Mouse (Mus musculus) MN1 (cell line): ENCODE measurements around the gene Slc44a1.

ENCODE experiments used
- DNase-seq: peaks from one replicate; pipeline ENCODE4 v3.0.0-alpha.2; 2016; ENCODE audit warnings: low spot score

The Slc44a1 gene

DNA sequence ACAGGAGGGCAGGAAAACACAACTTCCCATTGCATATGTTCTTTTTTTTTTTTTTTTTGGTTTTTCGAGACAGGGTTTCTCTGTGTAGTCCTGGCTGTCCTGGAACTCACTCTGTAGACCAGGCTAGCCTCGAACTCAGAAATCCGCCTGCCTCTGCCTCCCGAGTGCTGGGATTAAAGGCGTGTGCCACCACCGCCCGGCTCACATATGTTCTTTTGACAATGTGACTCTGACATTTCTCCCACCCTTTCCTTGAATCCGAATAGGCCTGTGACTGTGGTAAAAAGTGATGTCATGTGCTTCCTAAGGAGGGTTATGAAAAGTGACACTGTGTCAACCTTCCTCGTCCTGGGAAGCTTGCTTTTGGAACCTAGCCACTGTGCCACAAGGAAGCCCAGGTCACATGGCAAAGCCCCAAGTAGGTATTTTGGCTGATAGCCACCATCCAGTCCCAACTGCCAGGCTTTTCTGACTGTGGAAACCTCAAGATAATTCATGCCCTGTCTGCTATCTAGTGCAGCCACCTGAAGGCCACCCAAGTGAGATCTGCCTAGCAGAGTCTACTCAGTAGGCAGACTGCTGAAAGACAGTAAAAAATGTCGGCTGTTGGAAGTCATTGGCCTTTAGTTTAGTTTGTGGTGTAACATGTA, 8.5 kb upstream of the Slc44a1 start:
- no peak for DNase-seq

DNA sequence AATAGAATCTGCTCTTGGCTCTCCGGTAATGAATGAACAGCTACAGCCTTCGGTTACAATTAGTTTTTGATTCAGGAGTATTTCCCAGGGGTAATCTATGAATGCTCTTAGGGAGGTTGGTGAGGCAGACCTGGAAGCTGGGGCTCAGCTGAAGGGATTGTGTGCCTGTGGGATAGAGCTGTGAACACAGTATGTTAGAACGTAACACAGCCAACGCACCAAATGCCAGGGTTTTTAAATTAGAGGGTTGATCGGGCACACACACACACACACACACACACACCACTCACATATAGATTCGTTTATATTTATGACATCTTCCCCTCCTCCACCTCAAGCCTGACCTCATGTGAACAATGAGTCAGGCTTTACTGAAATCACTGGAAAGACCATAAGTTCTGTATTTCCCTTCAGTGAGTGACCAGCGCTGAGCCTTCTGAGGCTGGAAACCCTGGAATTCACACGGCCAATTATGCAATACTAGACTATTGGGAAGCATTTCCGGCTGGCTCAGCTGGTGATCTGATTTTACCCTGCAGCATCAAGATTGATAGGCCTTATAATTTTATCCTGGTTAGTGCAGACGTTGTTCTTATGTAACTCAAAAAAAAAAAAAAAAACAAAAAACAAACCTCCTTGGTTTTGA, 3.0 kb upstream of the Slc44a1 start:
- peak; percentile 65 for DNase-seq

DNA sequence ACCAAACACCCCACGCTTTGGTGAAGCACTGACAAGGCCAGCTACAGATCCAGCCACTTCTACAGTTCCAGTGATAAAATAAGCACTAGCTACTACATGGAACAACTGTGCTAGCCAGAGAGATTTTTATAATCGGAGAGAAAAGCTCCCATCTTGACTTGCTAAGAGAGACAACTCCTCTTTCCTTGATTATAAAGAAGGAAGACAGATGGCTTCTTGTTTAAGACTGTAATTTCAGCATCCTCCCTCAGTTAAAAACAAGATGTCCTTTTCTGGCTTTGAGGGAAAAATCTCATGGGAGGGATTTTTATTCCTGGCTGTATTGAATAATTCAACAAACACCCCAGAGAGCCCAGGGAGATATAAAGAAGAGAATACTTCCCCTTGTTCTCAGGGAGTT, 1.8 kb upstream of the Slc44a1 start:
- DNase-seq: no peak

DNA sequence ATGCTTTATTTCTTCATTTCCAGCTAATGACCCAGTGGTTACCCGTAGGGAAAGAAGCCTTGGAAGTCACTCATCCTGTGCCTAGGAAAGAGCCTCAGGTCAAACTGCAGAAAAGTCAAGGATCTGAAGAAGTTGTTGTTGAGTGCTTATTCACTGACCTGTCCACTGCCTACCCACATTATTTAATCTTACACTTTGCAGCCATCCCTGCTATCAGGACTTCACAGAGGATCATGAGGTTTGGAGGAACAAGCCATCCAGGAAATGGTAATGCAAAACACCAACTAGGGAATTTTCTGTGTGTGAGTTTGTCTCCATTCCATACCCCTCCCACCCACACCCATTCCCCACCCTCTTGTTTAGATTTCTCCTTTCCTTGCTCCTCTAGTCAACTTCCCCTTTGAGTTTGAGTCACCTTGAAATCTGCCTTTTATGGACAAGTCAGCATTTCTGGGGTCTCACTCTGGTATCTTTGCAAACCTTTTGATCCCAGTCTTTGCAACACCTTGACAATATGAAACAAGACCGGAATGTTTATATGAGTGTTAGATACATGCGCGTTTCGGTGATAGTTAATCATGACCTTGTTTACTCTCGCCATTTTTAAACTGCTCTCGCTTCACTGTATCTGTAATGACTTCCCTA, 1.3 kb upstream of the Slc44a1 start:
- DNase-seq: no peak

DNA sequence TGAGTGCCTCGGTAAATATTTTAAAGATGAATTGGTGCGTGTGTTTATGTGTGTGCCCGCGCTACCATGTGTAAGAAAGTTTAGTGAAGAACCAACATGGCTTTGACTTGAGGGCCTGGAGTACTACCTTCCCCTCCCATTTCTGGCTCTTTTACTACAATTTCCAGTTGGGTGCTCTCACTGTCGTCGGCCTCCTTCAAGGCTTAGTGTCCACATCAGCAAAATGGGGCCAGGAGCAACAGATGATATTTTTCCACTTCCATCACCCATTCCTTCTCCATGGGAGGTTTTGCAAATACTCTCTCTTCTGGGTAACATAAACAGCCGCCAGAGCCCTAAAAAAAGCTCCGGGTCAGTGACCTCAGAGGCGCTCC, 590 bp upstream of the Slc44a1 start:
- DNase-seq: no peak

DNA sequence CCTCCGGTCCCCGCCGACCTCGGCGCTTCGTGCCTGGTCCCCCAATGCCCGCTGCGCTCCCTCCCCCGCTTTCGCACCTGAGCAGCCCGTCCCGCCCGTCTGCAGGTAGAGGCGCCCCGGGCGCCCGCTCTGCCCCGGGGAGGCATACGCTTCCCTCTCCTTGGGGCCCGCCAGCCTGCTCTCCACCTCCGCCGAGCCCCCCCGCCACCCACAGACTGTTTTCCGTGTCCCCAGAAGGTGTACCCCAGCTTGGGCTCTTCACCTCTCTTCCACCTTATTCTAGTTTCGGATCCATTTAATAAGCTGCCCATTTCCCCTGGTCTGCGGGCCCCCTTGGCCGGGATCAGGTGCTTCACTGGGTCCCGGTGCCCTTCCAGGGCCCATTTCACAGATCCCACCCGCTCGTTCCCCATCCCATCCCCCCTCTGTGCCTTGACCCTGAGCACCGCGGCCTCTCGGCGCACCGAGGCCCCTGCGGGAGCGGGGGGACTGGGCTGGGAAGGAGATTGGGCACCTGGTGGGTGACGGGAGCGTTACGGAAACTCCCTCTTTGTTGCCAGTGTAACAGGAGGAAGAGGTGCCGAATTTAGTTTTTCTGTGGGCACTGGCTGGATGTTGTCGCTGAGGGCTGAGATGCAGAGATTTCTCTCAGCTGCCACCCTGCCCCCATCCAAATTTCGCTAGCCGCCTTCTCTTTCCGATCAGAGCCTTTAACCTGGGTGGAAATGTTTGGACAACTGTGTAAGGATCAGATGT, 781 bp downstream of the Slc44a1 start:
- DNase-seq: peak; percentile 58

DNA sequence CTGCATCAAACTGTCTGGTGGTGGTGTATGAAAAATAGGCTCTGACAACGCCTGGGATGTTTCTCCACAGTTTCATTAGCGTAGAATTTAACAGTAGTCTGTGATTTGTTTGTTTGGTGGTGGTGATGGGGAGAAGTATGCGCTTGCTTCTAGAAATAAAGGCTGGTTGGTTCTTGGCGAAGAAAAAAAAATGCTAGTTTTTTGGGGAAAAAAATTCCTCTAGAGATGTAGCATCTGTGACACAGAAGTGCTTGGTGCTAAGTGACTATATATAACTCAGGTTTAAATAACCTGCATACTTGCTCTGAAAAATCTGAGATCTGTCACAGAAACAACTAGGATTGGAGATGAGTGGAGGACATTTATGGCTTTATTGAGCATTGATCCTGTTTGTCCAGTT, 1.5 kb downstream of the Slc44a1 start:
- no peak for DNase-seq

DNA sequence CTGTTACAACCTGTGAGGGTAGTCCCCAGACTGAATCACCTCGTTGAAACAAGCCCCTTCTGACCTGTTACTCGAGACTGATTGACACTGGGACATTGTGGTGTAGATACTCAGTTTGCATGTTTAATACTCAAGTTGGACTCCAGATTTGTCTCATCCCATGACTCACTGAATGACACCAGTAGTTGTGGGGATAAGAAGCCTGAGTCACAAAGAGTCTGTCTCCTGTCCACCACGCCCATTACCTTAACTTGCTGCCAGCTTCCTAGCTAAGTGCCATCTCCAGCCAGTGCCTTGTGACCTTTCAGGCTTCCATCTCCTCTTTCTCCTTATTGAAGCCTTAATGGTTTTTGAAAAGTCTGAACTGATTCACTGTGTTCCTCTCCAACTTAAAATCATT, 6.0 kb downstream of the Slc44a1 start:
- DNase-seq: no peak

DNA sequence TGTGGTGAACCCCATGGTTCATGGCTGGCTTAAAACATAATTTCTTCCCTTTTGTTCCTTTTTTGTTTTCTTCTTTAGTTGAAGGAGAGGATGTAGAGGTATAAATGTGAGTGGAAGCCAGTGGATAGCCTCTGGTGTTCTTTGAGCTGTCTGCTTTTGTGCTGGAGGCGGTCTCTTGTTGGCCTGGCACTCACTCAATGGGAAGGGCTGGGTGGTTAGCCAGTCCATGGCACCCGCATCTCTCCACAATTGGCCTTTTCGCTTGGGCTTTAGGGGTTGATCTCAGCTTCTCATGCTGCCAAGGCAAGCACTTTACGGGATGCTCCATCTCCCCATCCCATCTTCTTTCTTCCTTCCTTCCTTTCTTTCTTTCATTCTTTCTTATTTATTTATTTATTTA, 7.6 kb downstream of the Slc44a1 start:
- no peak for DNase-seq

DNA sequence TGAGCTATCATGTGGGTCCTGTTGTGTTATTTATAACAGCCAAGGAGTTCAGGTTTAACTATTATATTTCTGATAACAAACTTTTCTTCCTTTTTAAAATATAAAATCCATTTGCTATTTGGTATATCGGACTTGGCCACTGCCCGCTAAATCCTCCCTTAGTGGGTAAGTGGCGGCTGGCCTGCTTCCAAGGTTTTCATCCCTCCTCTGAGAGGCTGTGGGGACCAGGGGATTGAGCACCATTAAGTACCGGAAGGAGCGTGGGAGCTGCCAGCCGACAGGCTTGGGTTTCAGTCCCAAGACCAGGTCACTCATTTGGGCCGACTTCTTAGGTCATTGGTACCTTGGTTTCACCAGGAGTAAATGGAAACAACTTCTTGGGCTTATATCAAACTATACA, 10.5 kb downstream of the Slc44a1 start:
- no peak for DNase-seq

DNA sequence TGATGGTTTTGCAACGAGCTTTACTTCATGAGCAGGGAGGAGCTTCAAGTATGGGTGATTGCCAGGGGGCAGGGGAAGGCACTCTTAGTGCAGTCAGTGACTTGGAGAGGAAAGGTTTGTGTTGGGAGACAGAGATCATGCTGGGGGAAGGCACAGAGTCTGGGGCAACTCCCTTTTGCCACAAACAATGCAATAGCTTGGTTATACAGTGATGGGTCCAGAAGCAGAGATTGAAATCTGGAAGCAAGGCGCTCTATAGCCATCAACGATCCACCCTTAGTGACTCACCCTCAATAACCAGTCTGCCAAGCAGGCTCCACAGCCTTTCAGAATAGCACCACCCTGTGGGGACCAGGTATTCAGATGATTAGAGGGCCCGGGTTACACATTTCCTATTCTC, 11.7 kb downstream of the Slc44a1 start:
- DNase-seq: peak; percentile 54

DNA sequence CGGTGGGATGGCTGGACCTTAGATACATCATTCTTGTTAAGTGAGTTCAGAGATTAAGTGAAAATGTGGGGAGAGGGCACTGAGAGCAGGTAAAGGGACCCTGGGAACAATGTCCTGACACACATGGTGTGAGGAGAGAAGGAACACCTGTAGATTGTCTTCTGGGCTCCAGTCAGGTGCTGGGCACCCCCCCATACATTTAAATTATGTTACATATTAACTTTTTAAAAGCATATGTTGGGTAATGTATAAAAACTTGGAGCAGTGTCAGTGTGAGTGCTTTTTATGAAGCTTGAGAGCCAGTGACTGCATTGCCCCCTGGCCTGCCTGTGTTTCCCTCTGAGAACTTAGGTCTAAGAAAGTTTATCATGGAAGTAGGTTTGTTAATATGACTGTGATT, 12.2 kb downstream of the Slc44a1 start:
- no peak for DNase-seq

DNA sequence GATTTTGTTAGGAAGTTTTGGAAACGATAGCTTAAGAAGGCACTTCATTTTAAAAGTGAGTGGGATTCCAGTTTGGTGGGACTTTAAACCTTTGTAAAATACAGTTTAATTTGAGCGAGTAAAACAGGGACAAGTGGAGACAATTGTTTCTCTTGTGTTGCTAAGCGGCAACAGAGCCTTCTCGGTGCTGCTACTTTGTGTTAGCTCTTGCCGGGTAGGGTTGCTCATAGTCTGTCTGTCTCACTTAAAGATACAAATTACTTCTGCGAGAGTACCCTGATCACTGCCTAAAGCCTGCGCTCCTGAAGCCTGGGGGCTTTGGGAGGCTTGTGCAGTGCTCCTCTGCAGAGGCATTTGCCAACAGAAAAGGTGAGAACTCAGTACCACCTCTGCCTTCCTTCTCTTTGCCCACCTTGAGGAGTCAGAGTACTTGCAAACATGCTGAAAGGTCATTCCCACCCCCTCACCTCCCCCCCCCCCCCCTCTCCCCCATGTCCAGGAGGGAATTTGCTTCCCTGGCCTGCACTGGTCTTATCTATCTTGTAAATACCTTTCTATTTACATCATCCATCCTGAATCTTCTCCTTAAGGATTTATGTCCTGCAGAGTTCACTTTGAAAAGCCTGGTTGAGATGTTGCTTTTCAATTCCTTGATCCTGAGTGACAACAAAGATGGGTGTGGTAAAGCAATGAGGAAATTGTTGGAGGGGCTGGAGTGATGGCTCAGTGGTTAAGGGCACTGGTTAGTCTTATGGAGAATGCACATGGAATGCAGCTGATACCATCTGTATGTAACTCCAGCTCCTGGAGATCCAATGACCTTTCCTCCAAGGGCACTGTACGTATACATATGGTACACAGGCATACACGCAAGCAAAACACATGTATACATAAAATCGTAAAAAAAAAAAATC, 13.0 kb downstream of the Slc44a1 start:
- no peak for DNase-seq

DNA sequence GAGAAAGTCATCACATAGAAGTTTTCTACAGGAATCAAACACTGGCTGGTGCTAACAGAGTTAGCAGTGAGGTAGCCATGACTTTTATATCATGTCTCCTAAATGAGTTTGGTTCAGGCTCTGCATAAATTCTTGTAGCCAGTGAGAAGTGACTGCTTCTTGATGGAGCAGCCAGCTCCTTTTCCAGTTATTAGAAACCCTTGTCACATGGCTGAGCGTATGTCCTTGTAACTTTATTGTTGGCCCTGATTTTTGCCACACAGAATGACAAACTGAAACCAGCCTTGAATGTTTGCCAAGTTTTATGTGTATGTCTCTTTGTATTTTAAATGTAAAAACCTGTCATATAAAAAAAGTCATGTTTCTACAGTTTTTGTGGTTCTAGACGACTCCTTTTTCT, 15.7 kb downstream of the Slc44a1 start:
- no peak for DNase-seq

DNA sequence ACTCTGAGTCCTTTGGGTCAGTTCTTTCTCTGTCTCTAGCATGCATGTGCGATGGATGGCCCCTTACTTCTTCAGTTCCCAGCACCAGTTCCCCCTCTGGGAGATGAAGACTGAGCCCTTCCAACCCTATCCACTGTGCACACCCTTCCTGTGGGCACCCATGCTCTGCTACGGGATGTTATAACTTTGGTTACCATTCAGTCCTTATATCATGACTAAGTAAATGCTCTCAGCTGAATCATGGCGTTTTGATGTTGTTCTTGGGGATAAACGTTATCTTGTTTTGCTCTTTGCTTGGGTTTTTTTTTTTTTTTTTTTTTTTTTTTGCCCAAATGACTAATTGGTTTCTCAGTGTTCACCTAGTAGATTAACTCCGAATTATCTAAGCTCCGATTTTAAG, 16.4 kb downstream of the Slc44a1 start:
- no peak for DNase-seq

DNA sequence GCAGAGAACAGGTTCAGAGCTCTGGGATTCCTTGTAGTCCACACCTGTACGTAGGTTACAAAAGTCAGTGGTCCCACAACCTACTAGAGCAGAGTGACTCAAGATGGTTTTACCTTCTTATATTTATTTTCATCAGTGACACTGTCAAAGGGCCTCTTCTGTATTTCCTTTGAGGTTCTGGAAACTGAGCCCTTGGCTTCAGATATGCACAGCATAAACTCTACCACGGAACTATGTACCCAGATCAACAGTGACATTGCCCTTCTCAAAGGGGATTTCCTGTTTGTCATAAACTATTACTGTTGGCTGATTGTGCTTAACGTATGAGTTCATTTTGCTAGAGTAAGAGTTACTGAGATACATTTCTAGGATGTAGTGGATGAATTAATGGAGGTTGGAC, 18.3 kb downstream of the Slc44a1 start:
- no peak for DNase-seq

DNA sequence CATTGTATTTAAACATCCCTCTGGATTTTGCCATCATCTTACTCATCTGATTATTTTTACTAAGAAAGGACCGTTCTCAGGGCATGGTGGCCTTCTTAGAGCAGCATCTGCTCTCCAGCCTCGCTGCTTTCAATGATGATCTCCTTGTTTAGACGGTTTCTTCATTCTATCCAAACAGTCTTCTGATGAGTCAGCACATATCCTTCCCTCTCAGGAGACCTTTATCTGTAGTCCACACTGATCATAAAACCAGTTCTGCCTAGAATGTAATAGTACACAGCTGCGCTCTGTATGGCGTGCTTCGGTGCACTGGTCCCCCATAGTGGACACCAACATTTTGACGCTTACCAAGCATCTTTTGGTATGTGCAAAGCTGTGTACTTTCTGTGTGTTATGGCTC, 19.5 kb downstream of the Slc44a1 start:
- no peak for DNase-seq

DNA sequence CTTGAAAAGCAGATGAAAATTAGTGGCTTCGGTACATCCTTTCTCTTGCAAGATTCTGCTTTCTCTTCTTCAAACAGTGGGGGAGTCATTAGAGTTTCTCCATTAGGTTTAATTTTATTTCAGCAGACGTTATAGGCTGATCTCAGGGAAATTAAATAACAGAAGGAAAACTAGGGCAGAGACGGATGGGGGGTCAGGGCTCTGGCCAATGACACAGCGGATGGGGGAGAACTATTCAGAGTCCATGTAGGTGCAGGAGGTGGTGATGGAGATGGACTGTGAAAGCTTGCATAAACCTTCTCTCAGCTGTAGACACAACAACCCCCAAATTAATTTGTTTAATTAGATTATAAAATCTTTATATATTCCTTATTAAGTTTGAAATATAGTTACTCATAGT, 20.8 kb downstream of the Slc44a1 start:
- no peak for DNase-seq

DNA sequence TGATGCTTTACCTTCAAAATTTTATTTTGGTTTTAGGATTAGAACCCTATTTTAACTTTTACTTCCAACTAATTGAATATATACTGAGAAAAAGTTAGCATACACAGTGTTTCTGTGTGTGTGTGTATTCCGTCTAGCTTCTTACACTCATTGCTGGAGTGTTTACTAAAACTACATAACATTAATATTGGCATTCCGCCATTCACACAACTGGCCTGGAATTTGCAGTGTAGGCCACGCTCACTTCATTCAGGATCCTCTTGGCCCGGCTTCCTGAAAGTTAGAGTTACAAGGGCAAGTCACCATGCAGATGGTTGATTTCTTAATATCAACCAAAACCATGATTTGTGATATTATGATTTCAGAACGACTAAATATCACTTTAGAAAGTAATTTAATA, 21.9 kb downstream of the Slc44a1 start:
- no peak for DNase-seq

DNA sequence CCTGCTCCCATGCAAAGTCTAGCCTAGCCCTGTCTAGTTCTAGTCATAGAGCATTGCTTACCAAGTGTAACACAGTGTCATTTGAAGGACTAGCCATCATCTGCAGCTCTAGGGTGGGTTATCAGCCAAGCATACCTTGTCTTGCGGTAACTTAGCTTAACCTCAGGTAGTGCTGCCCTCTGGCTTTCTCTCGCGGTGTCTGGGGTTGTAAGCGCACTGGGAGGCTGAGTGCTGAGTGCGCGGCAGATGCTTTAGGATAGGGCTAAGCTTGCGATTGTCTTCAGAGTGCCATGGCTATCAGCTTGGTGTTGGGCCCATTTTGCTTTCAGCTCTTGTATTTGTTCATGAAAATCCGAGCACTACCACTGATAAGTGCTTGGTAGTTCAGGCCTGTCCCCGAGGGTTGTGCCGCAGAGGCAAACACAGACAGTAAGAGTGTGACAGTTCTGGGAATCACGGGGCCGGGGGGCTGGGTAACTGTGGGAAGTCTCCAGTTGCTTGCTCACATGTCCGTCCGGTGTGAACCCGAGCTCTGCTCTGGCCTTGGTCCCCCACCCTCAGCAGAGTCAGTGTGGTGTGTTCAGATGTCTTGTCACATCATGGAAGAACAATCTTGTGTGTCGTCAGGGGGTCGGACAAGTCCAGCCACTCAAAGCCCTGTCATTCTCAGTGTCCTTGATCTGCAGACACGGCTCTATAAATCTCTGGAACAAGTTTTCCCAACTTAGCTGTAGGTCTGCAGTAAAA, 22.5 kb downstream of the Slc44a1 start:
- DNase-seq: no peak

DNA sequence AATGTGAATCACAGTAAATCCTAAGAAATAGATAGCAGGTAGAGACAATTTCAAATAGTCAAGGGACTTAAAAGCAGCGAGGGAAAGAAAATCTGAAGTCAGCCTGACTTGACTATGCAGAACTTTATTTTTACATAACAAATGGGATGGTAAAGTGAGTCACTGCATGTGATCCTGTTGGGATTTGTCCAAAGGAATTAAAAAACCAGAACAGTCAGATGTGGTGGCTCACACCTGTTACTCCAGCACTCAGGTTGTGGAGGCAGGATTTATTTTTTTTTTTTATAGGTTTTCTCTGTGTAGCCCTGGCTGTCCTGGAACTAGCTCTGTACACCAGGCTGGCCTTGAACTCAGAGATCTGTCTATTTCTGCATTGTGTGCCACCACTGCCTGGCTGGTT, 25.7 kb downstream of the Slc44a1 start:
- no peak for DNase-seq
